Mouse (Mus musculus): ENCODE measurements around the gene Gpx1.

Gene Gpx1

DNA sequence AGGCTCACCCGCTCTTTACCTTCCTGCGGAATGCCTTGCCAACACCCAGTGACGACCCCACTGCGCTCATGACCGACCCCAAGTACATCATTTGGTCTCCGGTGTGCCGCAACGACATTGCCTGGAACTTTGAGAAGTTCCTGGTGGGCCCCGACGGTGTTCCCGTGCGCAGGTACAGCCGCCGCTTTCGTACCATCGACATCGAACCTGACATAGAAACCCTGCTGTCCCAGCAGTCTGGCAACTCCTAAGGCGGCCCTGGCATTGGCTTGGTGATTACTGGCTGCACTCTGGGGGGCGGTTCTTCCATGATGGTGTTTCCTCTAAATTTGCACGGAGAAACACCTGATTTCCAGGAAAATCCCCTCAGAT is 1.2 kb downstream of the Gpx1 start:
- no peak for DNase-seq (ENCODE audit: low spot score in 2 of 2)

- DNase-seq (ENCODE audit: low spot score in 2 of 2): no peak
Measured at GRCm38 (mm10) chr9:108340258-108341138, 1.8 kb downstream of the Gpx1 start.

- no peak for DNase-seq (ENCODE audit: low spot score in 2 of 2)
Measured at GRCm38 (mm10) chr9:108341139-108341475, 2.4 kb downstream of the Gpx1 start.

- DNase-seq (ENCODE audit: low spot score in 2 of 2): no peak
Measured at GRCm38 (mm10) chr9:108341801-108342200, 3.1 kb downstream of the Gpx1 start.

DNA sequence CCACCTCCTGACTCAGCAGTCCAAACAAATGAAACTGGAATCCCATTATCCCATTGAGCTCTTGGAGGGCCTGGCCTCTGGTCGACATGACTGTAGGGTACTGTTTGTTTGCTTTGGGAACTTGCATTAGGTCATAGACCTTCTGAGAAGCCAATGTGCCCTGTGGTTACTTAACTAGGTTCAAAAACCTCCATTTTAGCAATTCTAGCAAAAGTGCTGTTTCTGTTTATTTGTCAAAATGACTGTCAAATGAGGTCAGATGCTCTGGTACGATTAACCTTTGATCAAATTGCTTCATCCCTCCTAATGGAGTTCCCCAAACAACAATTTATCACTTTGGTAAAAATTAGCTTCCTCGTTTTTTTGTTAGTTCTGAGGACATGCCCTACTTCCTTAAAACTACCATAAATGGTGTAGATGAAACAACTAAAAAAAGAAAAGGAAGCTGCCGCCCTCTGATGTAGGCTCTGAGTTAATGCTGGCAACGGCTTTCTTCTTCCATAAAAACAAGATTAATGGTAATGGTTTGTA is 3.7 kb downstream of the Gpx1 start:
- no peak for DNase-seq (ENCODE audit: low spot score in 2 of 2)

- DNase-seq (ENCODE audit: low spot score in 2 of 2): no peak
Measured at GRCm38 (mm10) chr9:108343331-108343730, 4.6 kb downstream of the Gpx1 start.

GRCm38 (mm10) chr9:108343835-108344234 is 5.1 kb downstream of the Gpx1 start:
- DNase-seq (ENCODE audit: low spot score in 2 of 2): no peak

DNA sequence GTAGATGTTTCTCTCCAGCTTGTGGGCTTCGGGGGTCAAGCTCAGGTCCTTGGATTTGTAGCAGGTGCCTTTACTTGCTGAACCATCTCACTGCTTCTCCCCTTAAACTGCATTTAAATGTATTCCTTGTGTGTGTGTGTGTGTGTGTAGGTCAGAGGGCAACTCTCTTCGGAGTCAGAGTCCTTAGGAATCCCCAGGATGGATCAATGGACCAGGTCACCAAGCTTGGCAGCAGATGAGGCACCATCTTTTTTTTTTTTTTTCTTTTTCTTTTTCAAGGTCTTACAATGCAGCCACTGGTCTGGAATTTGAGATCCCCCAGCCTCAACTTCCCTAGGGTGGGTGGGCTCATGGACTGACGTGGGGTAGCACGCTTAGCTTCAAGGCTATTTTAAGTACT is 5.8 kb downstream of the Gpx1 start:
- no peak for DNase-seq (ENCODE audit: low spot score in 2 of 2)

DNA sequence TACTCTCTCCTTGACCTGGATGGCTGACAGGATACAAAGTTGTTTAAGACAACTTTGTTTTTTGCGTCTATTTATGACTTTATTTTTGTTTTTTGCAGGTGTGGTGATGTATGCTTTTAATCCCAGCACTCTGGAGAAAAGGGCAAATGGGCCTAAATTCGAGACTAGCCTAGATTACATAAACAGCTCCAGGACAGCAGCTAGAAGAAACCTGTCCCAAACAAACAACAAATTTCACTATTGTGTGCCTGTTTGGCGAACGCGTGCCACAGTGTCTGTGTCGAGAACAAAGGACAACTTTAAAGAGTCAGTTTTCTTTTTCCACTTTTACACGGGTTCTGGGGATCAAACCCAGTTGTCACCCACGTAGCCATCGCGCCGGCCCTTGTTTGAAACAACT is 8.3 kb downstream of the Gpx1 start:
- no peak for DNase-seq (ENCODE audit: low spot score in 2 of 2)

DNA sequence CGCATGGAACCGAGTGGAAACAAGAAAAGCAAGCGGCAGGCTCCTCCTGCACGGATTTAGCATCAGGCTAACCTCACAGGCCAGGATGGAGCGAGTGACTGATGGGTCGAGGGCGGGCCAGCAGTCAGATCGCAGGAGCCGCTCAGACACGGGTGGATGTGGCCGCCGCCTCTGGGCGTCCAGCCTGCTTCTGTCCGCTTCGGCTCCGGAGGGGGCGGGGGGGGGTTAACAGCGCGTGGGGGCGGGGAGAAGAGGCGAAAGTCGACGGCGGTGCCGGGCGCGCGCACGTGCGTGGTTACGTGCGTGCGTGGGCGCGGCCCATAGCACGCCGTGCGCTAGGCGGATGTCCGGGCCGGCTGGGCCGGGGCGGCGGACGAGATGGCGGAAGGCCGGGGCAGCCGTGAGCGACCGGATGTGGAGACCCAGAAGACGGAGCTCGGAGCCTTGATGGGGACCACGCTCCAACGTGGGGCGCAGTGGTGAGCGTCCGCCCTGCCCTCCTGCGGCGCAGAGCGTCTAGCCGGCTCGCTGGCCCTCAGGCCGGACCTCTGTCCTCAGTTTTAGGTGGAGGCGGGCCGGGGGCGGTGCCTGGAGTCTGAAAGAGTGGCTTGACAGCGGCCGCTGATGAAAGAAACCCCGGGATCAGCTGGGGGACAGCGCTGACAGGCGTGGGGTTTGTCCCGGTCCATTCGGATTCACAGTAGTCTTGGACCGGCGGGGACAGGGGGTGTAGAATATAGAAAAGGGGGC is 9.0 kb downstream of the Gpx1 start, which contains the start of gene Usp4:
Usp4 (plus strand) TSS at position 314 of the 750 bp plus-strand sequence.
- peak; percentile 85 to 86 for DNase-seq (ENCODE audit: low spot score in 2 of 2)

DNA sequence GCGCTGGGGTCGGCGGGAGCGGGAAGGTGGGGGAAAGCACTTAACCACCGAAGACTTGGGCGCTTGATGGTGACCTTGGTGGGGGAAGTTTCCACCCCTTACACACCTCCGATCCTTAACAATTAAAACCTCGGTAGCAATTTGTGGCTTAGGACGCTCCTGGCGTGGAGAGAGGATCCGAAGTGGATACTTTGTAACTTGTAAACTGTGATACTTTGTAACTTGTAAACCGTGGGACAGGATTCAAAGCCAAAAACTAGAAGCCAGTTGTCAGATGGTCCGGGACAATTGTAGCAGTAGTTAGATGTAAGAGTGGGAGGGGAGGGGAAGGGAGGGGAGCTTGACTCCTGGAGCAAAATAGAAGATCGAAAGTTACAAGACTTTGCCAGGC is 9.6 kb downstream of the Gpx1 start:
- DNase-seq (ENCODE audit: low spot score in 2 of 2): no peak

GRCm38 (mm10) chr9:108349727-108350126 is 11.0 kb downstream of the Gpx1 start:
- DNase-seq (ENCODE audit: low spot score in 2 of 2): no peak

- no peak for DNase-seq (ENCODE audit: low spot score in 2 of 2)
Measured at GRCm38 (mm10) chr9:108378234-108378633, 39.5 kb downstream of the Gpx1 start.

DNA sequence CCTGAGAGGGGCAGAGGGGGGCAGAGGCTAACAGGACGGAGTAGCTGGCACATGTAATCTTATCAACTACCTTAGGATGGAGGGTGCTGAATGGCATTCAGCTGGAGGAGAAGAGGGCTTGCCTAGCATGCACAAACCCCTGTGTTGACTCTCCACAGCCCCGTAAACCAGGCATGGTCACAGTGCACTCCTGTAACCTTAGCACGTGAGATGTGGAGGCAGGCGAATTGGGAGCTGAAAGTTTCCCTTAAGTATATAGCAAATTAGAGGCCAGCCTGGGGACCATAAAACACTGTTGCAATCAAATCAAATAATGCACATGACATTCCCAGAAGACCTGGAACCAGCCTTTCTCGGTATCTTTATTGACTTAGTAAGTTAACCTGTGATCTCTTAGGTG is 40.0 kb downstream of the Gpx1 start:
- no peak for DNase-seq (ENCODE audit: low spot score in 2 of 2)

DNA sequence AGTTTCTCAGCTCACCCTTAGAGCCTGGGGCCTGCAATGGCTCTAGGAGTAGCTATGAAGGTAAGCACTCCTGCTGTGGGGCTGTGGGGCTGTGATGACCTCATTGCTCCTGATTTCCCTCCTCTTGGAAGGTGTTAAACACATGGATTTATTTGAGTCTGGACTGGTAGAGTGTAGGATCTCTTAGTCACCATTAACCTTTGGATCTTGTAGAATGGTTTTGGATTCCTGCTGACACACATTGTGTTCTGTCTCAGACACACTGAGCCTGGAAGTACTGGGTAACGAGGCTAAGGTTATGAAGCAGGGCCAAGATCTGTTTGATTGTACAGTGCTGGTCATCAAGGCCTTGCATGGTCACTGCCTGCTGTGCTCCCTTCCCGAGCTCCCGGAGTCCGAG is 40.6 kb downstream of the Gpx1 start:
- DNase-seq (ENCODE audit: low spot score in 2 of 2): no peak

DNA sequence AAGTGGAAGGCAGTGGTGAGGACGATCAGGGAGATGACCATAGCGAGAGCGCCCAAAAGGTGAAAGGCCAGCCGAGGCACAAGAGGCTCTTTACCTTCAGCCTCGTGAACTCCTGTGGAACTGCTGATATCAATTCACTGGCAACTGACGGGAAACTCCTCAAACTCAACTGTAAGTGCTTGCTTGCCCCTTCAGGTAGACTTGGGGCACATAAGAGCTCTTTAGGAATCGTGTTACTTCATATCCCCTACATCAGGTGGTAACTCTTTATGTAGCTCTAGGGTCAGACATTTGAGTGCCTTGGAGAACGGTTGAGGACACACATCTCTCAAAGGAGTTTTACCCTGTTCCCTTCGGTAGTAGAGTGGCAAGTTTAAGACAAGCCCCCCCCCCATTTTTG is 42.7 kb downstream of the Gpx1 start:
- DNase-seq (ENCODE audit: low spot score in 2 of 2): no peak

DNA sequence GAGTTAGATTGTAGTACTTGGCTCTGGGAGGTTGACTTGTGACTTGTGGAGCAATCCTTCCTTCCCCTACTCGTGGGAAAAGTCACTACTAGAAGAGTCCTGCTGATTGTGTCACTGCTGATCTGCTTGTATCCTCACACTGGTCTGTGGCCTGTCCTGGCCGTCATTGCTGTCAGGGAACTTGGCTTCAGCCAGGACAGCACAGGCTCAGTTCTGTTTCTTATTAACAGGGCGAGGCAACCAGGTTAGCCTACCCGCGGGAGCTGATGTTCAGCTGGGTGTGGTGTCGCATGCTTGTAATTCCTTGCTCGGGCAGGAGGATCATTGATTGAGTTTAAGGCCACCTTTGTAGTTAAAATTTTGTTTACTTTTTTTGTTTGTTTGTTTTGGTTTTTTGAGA is 46.3 kb downstream of the Gpx1 start:
- DNase-seq (ENCODE audit: low spot score in 2 of 2): no peak

GRCm38 (mm10) chr9:108386816-108387215 is 48.1 kb downstream of the Gpx1 start:
- no peak for DNase-seq (ENCODE audit: low spot score in 2 of 2)

DNA sequence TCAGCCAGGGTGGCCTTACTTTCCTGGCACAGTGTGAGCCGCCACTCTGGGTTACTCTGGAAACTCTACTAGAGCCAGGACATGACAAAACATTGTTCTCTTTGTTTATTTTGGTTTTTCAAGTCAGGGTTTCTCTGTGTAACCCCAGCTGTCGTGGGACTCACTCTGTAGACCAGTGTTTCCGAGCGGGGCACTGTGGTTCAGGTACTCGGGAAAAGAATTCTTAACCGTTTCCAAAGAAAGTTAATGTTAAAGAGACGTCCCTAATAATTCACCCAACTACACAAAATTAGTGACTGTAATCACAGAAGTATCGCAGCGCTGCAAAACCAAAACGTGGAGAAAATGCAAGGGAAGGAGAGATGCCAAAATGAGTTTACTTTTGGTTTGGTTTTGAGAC is 49.9 kb downstream of the Gpx1 start:
- no peak for DNase-seq (ENCODE audit: low spot score in 2 of 2)

GRCm38 (mm10) chr9:108389220-108389619 is 50.5 kb downstream of the Gpx1 start:
- DNase-seq (ENCODE audit: low spot score in 2 of 2): no peak

Data from right cerebral cortex, postnatal 36 days (tissue).